Mouse (Mus musculus) activated CD4-positive, CD25-positive, alpha-beta regulatory T cell, adult 4 months (primary cell): ENCODE data around the gene Gm39566. TPM values are rescaled to one million over a fixed set of nuclear protein-coding genes. Genes with fewer than 3 reads are reported as not detected.
A peak's percentile ranks its signal among the peaks of the same experiment; 100 is the strongest.

ENCODE experiments used
- ATAC-seq: one replicate; pipeline ENCODE4 v1.8.0; 2017
- polyA plus RNA-seq, 2 experiments: library from polyadenylated mRNA; unstranded; fragments of 100-300 nt; shearing (Covaris generic); gene quantifications; one replicate each; pipeline ENCODE4 v1.2.1; 2017

Gene Gm39566
- polyA plus RNA-seq, 2 experiments from 2014 or later: 0.08 TPM; not detected in 1

- peak; percentile 100 for ATAC-seq
These were observed 19.7 kb downstream of the Gm39566 start, which contains the start of gene Chrnb1 for GRCm38 (mm10) chr11:69795168-69795982. Chrnb1 (minus strand) TSS chr11:69795943.

DNA sequence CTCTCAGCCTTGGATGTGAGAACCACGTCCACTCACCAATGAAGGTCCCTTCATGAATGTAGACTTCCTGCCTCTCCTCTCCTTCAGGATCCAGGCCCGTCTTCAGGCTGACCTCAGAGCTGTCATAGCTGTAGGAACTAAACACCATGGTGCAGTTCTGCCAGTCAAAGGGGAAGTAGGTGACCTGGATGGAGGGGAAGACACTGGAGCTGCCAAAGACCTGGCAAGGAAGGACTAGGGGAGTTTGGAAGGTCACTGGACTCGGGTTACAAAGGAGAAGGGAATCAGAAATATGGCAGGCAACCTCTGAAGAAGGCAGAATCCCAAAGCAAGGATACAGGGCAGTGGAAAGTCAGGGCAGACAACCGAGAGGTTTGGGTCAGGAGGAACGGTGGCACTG, 21.7 kb downstream of the Gm39566 start:
- ATAC-seq: no peak

- no peak for ATAC-seq
These were observed 23.7 kb downstream of the Gm39566 start for GRCm38 (mm10) chr11:69791420-69791819.

DNA sequence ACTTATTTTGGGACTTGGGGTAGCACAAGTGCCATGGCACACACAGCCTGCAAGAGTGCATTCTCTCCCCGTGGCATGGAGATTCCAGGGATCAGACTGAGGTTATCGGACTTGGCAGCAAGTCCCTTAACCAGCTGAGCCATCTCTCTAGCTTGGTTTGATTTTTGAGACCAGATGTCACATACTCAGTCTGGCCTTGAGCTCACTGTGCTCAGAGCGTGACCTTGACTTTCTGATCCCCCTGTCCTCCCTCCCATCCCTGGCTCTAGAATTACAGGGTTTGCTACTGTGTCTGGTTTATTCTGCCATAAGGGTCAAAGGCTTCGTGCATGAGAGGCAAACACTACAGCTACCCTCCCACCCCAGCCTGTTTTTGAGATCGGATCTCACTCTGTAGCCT, 25.7 kb downstream of the Gm39566 start:
- ATAC-seq: no peak

DNA sequence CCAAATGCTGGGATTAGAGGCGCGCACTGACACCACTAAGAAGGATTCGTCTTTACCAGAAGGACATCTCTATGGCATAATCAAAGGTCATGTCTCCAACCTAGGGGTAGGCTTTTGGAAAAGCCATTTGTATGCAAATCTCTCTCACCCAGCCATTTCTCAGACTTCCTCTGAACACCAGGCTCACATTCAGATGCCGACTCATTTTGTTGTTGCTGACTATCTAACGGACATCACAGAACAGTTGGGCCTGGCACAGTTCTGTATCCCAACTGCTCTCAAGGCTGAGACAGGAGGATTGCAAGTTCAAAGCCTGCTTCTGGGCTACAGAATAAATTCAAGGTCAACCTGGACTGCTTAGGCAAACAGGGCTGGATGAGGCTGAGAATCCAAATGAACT, 27.8 kb downstream of the Gm39566 start:
- ATAC-seq: no peak

DNA sequence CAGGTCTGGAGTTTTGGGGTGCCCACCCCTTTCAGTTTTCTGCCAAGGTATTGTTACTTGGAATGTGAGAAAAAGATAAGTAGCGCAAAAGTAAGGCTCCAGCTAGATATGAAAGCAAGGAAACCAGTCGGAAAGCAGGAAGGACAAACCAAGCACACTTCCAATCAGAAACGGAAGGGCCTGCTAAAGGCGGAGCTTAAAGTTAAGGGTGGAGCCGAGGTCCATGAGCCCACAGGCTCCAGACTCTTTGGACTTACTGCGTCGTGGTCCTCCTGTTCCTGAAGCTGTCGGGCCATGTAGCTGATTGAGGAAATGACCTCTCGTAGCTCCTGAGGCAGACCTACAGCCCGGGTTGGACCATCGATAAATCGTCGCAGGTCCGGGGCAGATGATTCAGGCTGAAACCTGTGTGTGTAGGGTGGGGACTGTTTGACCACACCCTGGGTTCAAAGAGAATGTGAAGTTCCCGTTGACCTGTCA, 30.3 kb downstream of the Gm39566 start:
- ATAC-seq: no peak

DNA sequence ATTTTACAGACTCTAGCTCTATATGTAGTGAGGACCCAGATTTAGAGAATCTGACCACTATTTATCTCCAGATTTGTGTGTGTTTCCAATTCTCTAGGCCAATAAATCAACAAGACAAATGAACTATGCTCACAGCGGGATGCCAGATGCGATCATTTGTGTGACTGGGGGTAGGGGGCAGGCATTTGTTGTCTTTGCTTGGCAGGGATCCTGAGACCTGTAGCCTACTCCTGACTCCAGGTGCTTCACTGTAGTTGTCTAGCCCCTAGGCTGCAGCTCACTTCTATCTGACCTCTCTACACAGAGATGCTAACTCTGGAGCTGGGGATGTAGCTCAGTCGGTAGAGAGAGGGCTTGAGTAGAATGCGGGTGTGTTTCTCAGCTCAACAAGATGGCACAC, 33.3 kb downstream of the Gm39566 start:
- no peak for ATAC-seq

DNA sequence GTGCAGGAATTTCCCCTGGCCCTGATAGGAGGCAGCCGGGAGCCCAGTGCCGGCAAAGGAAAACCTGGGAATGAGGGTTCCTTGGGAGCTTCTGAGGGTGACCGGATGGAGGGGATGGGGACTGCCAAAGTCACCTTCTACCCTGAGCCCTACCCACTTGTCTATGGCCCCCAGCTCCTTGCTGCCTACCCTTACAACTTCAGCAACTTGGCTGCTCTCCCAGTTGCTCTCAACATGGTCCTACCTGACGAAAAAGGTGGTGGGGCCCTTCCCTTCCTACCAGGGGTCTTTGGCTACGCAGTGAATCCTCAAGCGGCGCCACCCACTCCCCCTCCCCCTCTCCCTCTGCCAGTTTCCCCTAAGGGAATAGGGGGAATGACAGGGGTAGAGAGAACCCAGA, 36.1 kb downstream of the Gm39566 start:
- ATAC-seq: no peak

- no peak for ATAC-seq
These were observed 36.7 kb downstream of the Gm39566 start for GRCm38 (mm10) chr11:69778258-69778982.

DNA sequence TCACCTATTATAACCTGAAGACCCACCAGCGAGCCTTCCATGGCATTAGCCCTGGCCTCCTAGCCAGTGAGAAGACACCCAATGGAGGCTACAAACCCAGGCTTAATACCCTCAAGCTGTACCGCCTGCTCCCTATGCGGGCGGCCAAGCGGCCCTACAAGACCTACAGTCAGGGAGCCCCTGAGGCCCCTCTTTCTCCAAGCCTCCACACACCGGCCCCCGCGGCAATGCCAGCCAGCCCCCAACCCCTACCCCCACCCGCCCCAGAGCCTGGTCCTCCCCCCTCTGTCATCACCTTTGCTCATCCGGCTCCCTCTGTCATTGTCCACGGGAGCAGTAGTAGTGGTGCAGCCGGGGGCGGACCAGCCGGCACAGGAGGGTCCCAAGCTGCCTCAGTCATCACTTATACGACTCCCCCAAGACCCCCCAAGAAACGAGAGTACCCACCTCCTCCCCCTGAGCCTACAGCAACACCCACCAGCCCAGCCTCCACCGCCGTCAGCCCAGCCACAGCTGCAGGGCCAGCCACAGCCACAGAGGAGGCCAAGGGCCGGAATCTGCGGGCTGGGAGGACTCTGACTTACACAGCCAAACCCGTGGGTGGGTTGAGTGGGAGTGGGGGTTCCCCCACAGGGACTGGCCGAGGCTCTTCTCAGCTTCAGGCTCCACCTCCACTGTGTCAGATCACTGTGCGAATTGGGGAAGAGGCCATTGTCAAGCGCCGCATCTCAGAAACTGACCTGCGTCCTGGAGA, 37.4 kb downstream of the Gm39566 start:
- ATAC-seq: no peak

GRCm38 (mm10) chr11:69776488-69776887, 38.6 kb downstream of the Gm39566 start:
- ATAC-seq: no peak

GRCm38 (mm10) chr11:69775716-69776115, 39.4 kb downstream of the Gm39566 start:
- no peak for ATAC-seq

- no peak for ATAC-seq
These were observed 40.1 kb downstream of the Gm39566 start for GRCm38 (mm10) chr11:69774961-69775360.

GRCm38 (mm10) chr11:69767625-69767909, 47.5 kb downstream of the Gm39566 start:
- no peak for ATAC-seq

DNA sequence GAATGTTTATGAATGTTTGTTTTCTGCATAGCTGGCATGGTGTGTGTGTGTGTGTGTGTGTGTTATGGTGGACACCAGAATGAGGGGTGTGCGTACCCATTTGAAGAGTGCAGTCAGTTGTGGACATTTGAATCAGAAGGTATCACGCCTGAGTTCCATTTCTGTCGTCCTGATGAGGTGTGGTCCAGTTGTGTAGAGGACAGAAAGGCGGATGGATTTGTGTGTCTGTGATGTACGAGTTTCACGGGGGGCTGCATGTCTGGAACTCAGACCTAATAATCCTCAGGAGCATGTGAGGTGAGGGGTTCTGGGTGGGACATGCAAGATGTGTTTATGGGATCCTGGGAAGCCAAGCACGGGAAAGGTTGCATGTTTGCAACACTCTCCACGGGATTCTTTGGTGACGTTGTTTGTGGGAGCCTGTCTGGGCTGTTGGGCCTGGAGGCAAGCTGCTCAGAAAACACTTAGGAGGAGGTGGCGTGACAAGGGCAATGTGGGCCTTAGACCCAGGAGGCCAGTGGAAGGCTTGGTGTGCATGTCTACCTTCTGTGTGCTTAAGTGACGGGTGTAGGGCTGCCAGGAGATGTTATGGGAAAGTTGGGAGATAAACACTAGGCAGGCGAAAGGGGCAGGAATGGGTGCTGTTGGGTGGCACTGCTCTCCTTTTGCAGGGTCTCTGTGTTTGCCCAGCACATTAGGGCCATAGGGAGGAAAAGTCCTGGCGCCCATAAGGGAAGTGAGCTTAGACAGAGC, 48.0 kb downstream of the Gm39566 start:
- ATAC-seq: no peak

- peak; percentile 83 for ATAC-seq
These were observed 48.9 kb downstream of the Gm39566 start for GRCm38 (mm10) chr11:69766126-69766609.

GRCm38 (mm10) chr11:69765221-69766125, 49.6 kb downstream of the Gm39566 start, which contains the start of gene Zbtb4:
Zbtb4 (plus strand) TSS chr11:69765912.
- ATAC-seq: peak; percentile 33

GRCm38 (mm10) chr11:69763551-69763950, 51.5 kb downstream of the Gm39566 start:
- no peak for ATAC-seq

DNA sequence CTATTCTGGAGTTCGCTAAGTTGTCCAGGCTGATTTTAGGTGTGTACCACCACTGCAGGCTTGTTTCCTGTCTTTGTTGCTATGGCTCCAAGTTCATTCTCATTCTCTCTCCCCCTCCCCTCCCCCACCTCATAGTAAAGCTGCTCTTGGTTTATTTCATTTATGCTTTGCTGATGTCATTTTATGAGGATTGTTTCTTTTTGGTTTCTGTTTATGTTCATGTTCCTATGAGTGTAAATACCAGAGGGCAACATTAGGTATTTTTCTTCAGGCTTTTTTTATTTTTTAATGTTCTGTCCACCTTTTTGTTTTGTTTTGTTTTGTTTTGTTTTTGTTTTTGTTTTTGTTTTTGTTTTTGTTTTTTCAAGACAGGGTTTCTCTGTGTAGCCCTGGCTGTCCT, 53.2 kb downstream of the Gm39566 start, which contains the start of gene Slc35g3:
TSS of gene Slc35g3 (minus strand) at position 101 of the 400 bp plus-strand sequence.
- ATAC-seq: no peak
